Mouse (Mus musculus): ENCODE data around the gene Grwd1. TPM values are rescaled to one million over a fixed set of nuclear protein-coding genes. Genes with fewer than 3 reads are reported as not detected.

Grwd1 gene
- polyA plus RNA-seq, 2 experiments = 12.8 to 23.0 TPM

- DNase-seq (ENCODE audit: low read depth in 3 of 3, low spot score in 3 of 3) (no peak), ATAC-seq (ENCODE audit: insufficient read depth) (no peak)
- H3K4me1 ChIP-seq (replicated peaks; ENCODE audit: control insufficient read depth in 2 of 2, insufficient read depth in 2 of 2, low read length in 1 of 2) = peaks cover 0 to 7% of the 10 kb centered on the region in 2 experiments; a peak in 3 of 4 replicates
- TF ChIP-seq EP300 (IDR thresholded peaks at IDR 0.05; ENCODE audit: low read depth) (no peak), CTCF (IDR thresholded peaks at IDR 0.05; ENCODE audit: low read depth) (no peak)
- WGBS (ENCODE audit: insufficient replicate concordance) = 76% methylated on average over 7 of the region's 7 CpGs
- no peak overlapping the region for H3K27ac ChIP-seq
- H3K36me3 ChIP-seq (replicated peaks; ENCODE audit: control insufficient read depth, insufficient read depth, low read depth) = peaks cover 38% of the 10 kb centered on the region
- no peak overlapping the region for H3K9ac ChIP-seq (replicated peaks)
- peaks cover 6% of the 10 kb centered on the region for H3K27me3 ChIP-seq (ENCODE audit: control insufficient read depth, insufficient read depth, low read length)
- no peak overlapping the region for H3K4me2 ChIP-seq (ENCODE audit: low read depth)
- H3K9me3 ChIP-seq (ENCODE audit: control insufficient read depth, low read length) = no peaks in the 10 kb centered on the region
- H3K4me3 ChIP-seq (ENCODE audit: insufficient read depth in 1 of 2, low read depth in 2 of 2, low read length in 2 of 2) = no peak overlapping the region
These were observed 4.1 kb downstream of the Grwd1 start for GRCm38 (mm10) chr7:45826631-45827030.

GRCm38 (mm10) chr7:45824598-45824997, 6.1 kb downstream of the Grwd1 start, which contains the start of gene Kcnj14:
Gene Kcnj14, minus strand, starts transcription at chr7:45824782.
- DNase-seq (ENCODE audit: low read depth in 3 of 3, low spot score in 3 of 3) (no peak), ATAC-seq (ENCODE audit: insufficient read depth) (no peak)
- Histone ChIP-seq H3K27me3 (ENCODE audit: control insufficient read depth, insufficient read depth, low read length) (no peaks in the 10 kb centered on the region), H3K4me3 (ENCODE audit: insufficient read depth in 1 of 2, low read depth in 2 of 2, low read length in 2 of 2) (no peak within 1 kb of the TSS), H3K4me1 (replicated peaks; ENCODE audit: control insufficient read depth in 2 of 2, insufficient read depth in 2 of 2, low read length in 1 of 2) (peaks cover 0 to 3% of the 10 kb centered on the region in 2 experiments; a peak in 1 of 4 replicates), H3K9me3 (ENCODE audit: control insufficient read depth, low read length) (no peaks in the 10 kb centered on the region), H3K27ac (no peak within 1 kb of the TSS), H3K9ac (replicated peaks) (no peak within 1 kb of the TSS), H3K36me3 (replicated peaks; ENCODE audit: control insufficient read depth, insufficient read depth, low read depth) (peaks cover 38% of the 10 kb centered on the region), H3K4me2 (ENCODE audit: low read depth) (no peak within 1 kb of the TSS)
- WGBS (ENCODE audit: insufficient replicate concordance) = 59% methylated on average over 7 of the region's 7 CpGs
- TF ChIP-seq CTCF (IDR thresholded peaks at IDR 0.05; ENCODE audit: low read depth) = no peak
- TF ChIP-seq EP300 (IDR thresholded peaks at IDR 0.05; ENCODE audit: low read depth) = no peak

GRCm38 (mm10) chr7:45820913-45821312, 9.8 kb downstream of the Grwd1 start:
- Histone ChIP-seq H3K4me3 (ENCODE audit: insufficient read depth in 1 of 2, low read depth in 2 of 2, low read length in 2 of 2) (no peak overlapping the region), H3K4me1 (replicated peaks; ENCODE audit: control insufficient read depth in 2 of 2, insufficient read depth in 2 of 2, low read length in 1 of 2) (no peaks in the 10 kb centered on the region), H3K9ac (replicated peaks) (no peak overlapping the region), H3K27ac (no peak overlapping the region), H3K27me3 (ENCODE audit: control insufficient read depth, insufficient read depth, low read length) (no peaks in the 10 kb centered on the region), H3K36me3 (replicated peaks; ENCODE audit: control insufficient read depth, insufficient read depth, low read depth) (peaks cover 15% of the 10 kb centered on the region), H3K9me3 (ENCODE audit: control insufficient read depth, low read length) (no peaks in the 10 kb centered on the region), H3K4me2 (ENCODE audit: low read depth) (no peak overlapping the region)
- no peak for TF ChIP-seq EP300 (IDR thresholded peaks at IDR 0.05; ENCODE audit: low read depth)
- no peak for TF ChIP-seq CTCF (IDR thresholded peaks at IDR 0.05; ENCODE audit: low read depth)
- DNase-seq (ENCODE audit: low read depth in 3 of 3, low spot score in 3 of 3) = no peak
- no peak for ATAC-seq (ENCODE audit: insufficient read depth)

- Histone ChIP-seq H3K9ac (replicated peaks) (no peak overlapping the region), H3K27me3 (ENCODE audit: control insufficient read depth, insufficient read depth, low read length) (no peaks in the 10 kb centered on the region), H3K27ac (no peak overlapping the region), H3K4me3 (ENCODE audit: insufficient read depth in 1 of 2, low read depth in 2 of 2, low read length in 2 of 2) (no peak overlapping the region), H3K4me2 (ENCODE audit: low read depth) (no peak overlapping the region), H3K36me3 (replicated peaks; ENCODE audit: control insufficient read depth, insufficient read depth, low read depth) (peaks cover 6% of the 10 kb centered on the region), H3K4me1 (replicated peaks; ENCODE audit: control insufficient read depth in 2 of 2, insufficient read depth in 2 of 2, low read length in 1 of 2) (peaks cover 0 to 3% of the 10 kb centered on the region in 2 experiments; a peak in 3 of 4 replicates), H3K9me3 (ENCODE audit: control insufficient read depth, low read length) (no peaks in the 10 kb centered on the region)
- DNase-seq (ENCODE audit: low read depth in 3 of 3, low spot score in 3 of 3) = no peak
- ATAC-seq (ENCODE audit: insufficient read depth) = no peak
- TF ChIP-seq CTCF (IDR thresholded peaks at IDR 0.05; ENCODE audit: low read depth) (no peak), EP300 (IDR thresholded peaks at IDR 0.05; ENCODE audit: low read depth) (no peak)
- WGBS (ENCODE audit: insufficient replicate concordance) = 10% methylated on average over 25 of the region's 25 CpGs
These were observed 10.9 kb downstream of the Grwd1 start for GRCm38 (mm10) chr7:45819843-45820242.

GRCm38 (mm10) chr7:45815984-45816351, 14.8 kb downstream of the Grwd1 start:
- peaks cover 0 to 12% of the 10 kb centered on the region in 2 experiments; a peak in 3 of 4 replicates for H3K4me1 ChIP-seq (replicated peaks; ENCODE audit: control insufficient read depth in 2 of 2, insufficient read depth in 2 of 2, low read length in 1 of 2)
- no peaks in the 10 kb centered on the region for H3K27me3 ChIP-seq (ENCODE audit: control insufficient read depth, insufficient read depth, low read length)
- H3K36me3 ChIP-seq (replicated peaks; ENCODE audit: control insufficient read depth, insufficient read depth, low read depth) = peaks cover 16% of the 10 kb centered on the region
- TF ChIP-seq CTCF (IDR thresholded peaks at IDR 0.05; ENCODE audit: low read depth) (no peak), EP300 (IDR thresholded peaks at IDR 0.05; ENCODE audit: low read depth) (no peak)
- ATAC-seq (ENCODE audit: insufficient read depth) = no peak
- no peak overlapping the region for H3K27ac ChIP-seq
- H3K9ac ChIP-seq (replicated peaks) = no peak overlapping the region
- H3K4me3 ChIP-seq (ENCODE audit: insufficient read depth in 1 of 2, low read depth in 2 of 2, low read length in 2 of 2) = no peak overlapping the region
- no peak for DNase-seq (ENCODE audit: low read depth in 3 of 3, low spot score in 3 of 3)
- H3K4me2 ChIP-seq (ENCODE audit: low read depth) = no peak overlapping the region
- no peaks in the 10 kb centered on the region for H3K9me3 ChIP-seq (ENCODE audit: control insufficient read depth, low read length)
- 48% methylated on average over 2 of the region's 2 CpGs for WGBS (ENCODE audit: insufficient replicate concordance)
